Mouse (Mus musculus) stomach, embryonic 14.5 days (tissue): Measurements from ENCODE around the gene Gm10436. TPM values are rescaled to one million over a fixed set of nuclear protein-coding genes. Genes with fewer than 3 reads are reported as not detected.
"Not testable (repeated sequence)": the region's sequence is repeated elsewhere in the genome, so short reads cannot be mapped to it uniquely, and the experiment has no call there.

Source experiments
- ATAC-seq: fragments of 200-750 bp; cut with Nextera tagmentation; 2 replicates; pipeline ENCODE4 v1.8.0; 2017; ENCODE audit warnings: low read depth, moderate TSS enrichment; ENCODE audit not compliant: insufficient number of reproducible peaks, insufficient read depth, low FRiP score
- H3K27ac ChIP-seq: fragments of 300-500 bp; sonication (generic); 2 replicates; pipeline ENCODE4 v1.5.1; 2014; ENCODE audit warnings: mild to moderate bottlenecking, low read length, moderate library complexity, mixed read lengths
- H3K27me3 ChIP-seq: fragments of 300-500 bp; sonication (generic); 2 replicates; pipeline ENCODE4 v1.6.1; 2014; ENCODE audit warnings: low read length, control low read depth, mixed read lengths; ENCODE audit not compliant: control insufficient read depth, insufficient read depth
- H3K36me3 ChIP-seq: fragments of 300-500 bp; sonication (generic); 2 replicates; pipeline ENCODE4 v1.6.1; 2014; ENCODE audit warnings: mild to moderate bottlenecking, control low read depth, low read length, moderate library complexity, mixed read lengths; ENCODE audit not compliant: control insufficient read depth, insufficient read depth
- H3K4me1 ChIP-seq: fragments of 300-500 bp; sonication (generic); 2 replicates; pipeline ENCODE4 v1.6.1; 2014; ENCODE audit warnings: low read length, control low read depth, mixed read lengths; ENCODE audit not compliant: control insufficient read depth, insufficient read depth
- H3K4me2 ChIP-seq: fragments of 300-500 bp; sonication (generic); replicated peaks from 2 replicates; pipeline ENCODE4 v1.6.1; 2014; ENCODE audit warnings: low read depth, low read length, control low read depth
- H3K4me3 ChIP-seq: fragments of 300-500 bp; sonication (generic); 2 replicates; pipeline ENCODE4 v1.5.1; 2014; ENCODE audit warnings: low read depth, low read length, control low read depth
- H3K9ac ChIP-seq: fragments of 300-500 bp; sonication (generic); replicated peaks from 2 replicates; pipeline ENCODE4 v1.6.1; 2014; ENCODE audit warnings: low read depth, mild to moderate bottlenecking, control low read depth, low read length, moderate library complexity, mixed read lengths
- H3K9me3 ChIP-seq: fragments of 300-500 bp; sonication (generic); 2 replicates; pipeline ENCODE4 v1.6.1; 2016; ENCODE audit warnings: low read depth, low read length, control low read depth; ENCODE audit not compliant: control insufficient read depth
- WGBS: fragments of 180-500 bp; shearing (Covaris S2); extraction: QIAGEN DNeasy Blood & Tissue Kit; methylation state at CpG from one replicate; pipeline ENCODE4 v1.1.7; 2014; 5-methylcytosine and 5-hydroxymethylcytosine counted together
- polyA plus RNA-seq: library from polyadenylated mRNA; unstranded; fragments of >200 nt; fragmentation: Nextera tagmentation; extraction: Ambion mirVana; gene quantifications from 2 replicates; pipeline ENCODE4 v1.2.1, GENCODE M21; 2014

Gm10436 gene
- not detected in 2 replicates for polyA plus RNA-seq

DNA sequence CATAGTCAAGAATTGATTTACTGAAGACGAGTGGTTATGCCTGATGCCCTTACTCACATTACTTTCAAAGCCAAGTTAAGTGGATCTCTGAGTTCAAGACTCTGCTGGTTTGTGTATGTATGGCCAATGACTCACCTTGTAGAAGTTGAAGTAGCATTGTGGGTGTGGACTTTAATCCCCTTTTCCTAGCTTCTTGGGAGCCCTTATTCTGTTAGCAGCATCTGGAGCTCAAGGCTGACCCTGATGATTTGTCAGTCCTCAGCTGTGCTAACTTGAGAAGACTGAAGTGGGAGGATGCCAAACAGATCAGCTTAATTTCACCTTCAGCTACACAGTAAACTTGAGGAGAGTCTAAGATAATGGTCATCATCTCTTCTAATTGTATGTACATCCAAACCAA lies at the start of gene Gm10436:
Gene Gm10436 (minus strand): TSS at position 101 of the 400 bp plus-strand sequence.
- not testable (repeated sequence) for H3K27ac ChIP-seq, ATAC-seq, H3K36me3 ChIP-seq, H3K27me3 ChIP-seq, H3K9ac ChIP-seq, H3K9me3 ChIP-seq, H3K4me2 ChIP-seq, H3K4me3 ChIP-seq, H3K4me1 ChIP-seq
- WGBS = 75% methylated on average over 1 of the region's 1 CpGs

DNA sequence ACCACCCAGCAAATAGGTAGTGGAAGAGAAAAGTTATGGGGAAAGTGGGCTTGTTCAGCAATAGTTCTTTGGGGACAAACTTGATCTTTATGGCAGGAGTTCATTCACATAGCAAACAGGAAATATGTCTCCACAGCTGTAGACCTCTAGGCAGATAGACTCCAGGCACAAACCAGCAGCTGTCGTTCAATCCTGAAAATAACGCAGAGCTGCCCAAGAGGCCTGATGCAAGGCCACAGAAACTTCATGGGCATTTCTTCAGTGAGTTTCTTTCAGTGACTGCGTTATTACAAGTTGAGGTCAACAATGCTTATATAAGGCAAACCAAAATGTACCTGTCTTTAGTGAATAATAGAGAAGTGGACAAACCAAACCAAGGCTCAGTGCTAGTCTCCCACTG lies 37.5 kb upstream of the Gm10436 start:
- Histone ChIP-seq H3K9me3 (no peaks in the 10 kb centered on the region), H3K27ac (no peak overlapping the region), H3K27me3 (no peaks in the 10 kb centered on the region), H3K36me3 (no peaks in the 10 kb centered on the region), H3K4me1 (no peaks in the 10 kb centered on the region), H3K9ac (no peak overlapping the region), H3K4me2 (no peak overlapping the region), H3K4me3 (no peak overlapping the region)
- no peak for ATAC-seq
- 91% methylated on average over 3 of the region's 3 CpGs for WGBS

DNA sequence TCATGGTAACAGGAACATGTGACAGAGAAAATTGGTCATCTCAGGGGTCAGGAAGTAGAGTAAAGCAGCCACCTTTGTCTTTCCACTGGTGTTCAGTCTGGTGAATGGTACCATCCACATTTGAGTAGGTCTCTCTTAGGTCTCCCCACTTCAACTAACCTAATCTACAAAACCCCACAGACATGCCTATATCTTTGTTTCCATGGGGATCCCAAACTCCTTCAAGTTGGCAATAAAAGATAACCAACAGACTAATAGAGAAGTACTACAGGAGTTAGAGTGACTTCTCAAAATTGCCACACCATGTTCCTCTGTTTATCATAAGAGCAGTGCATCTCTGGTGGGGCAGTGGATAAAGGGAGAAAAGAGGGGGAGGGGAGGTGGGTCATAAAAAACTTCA lies 36.2 kb upstream of the Gm10436 start:
- not testable (repeated sequence) for H3K4me1 ChIP-seq, H3K4me2 ChIP-seq, H3K27ac ChIP-seq, H3K4me3 ChIP-seq, H3K36me3 ChIP-seq, H3K9ac ChIP-seq, ATAC-seq, H3K9me3 ChIP-seq, H3K27me3 ChIP-seq

DNA sequence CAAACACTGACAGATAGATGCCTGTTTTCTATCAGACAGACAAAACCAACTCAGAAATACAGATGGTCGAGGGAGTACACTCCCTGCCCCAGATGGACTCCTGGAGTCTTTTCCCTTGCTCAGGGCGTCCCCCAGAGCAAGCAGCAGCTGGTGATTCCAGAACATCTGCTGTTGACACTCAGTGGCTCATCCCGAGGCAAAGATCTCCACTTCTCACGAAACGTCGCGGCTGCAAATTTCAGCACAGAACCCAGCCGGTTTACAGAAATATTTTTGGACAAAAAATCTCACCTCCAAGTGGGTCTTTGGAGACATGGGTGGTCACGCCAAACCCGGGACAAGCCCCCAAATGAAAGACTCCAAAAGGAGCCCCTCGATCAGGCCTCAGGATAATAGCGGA lies 32.7 kb upstream of the Gm10436 start:
- ATAC-seq = no peak
- 88% methylated on average over 12 of the region's 12 CpGs for WGBS
- Histone ChIP-seq H3K4me1 (no peaks in the 10 kb centered on the region), H3K4me3 (no peak overlapping the region), H3K36me3 (no peaks in the 10 kb centered on the region), H3K27me3 (no peaks in the 10 kb centered on the region), H3K9me3 (no peaks in the 10 kb centered on the region), H3K27ac (no peak overlapping the region), H3K4me2 (no peak overlapping the region), H3K9ac (no peak overlapping the region)

DNA sequence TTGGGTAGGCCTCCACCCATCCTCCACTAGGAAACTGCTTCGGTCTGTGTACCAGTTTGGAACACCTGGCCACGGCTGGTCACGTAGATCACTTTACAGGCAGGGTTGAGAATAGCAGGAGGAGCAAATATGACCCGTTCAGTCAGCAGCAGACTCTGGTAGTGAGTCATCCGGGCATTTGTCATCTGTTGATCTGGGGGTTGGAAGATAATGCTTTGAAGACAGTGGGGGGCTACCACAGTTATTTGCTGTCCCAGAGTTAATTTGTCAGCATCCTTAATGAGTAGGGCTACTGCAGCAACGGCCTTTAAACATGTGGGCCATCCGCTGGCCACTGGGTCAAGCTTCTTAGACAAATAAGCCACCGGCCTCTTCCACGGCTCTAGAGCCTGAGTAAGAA lies 29.6 kb upstream of the Gm10436 start:
- not testable (repeated sequence) for H3K27me3 ChIP-seq, H3K9ac ChIP-seq, H3K9me3 ChIP-seq, H3K27ac ChIP-seq, H3K36me3 ChIP-seq, H3K4me2 ChIP-seq, H3K4me3 ChIP-seq, H3K4me1 ChIP-seq, ATAC-seq
- WGBS = 91% methylated on average over 9 of the region's 9 CpGs

DNA sequence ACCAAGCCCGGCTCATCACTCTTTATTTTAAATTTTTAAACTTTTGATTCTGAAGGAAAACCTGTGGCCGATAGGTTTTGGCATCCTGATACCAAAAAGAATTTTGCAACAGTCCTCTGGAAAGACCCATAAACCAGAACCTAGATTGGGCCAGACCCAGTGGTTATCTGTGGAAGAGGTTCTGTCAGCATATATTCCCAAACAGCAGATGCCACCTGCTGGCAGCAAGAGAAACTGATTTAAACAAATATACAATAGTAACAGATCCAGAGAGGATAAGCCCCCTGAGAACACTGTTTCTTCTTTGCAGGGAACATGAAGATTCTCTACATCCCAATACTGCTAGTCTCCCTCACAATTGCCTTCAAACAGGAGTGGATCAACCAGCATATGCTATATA lies 20.9 kb upstream of the Gm10436 start:
- H3K9me3 ChIP-seq = no peaks in the 10 kb centered on the region
- 94% methylated on average over 2 of the region's 2 CpGs for WGBS
- no peak overlapping the region for H3K4me2 ChIP-seq
- H3K4me1 ChIP-seq = no peaks in the 10 kb centered on the region
- no peaks in the 10 kb centered on the region for H3K36me3 ChIP-seq
- no peak for ATAC-seq
- H3K27me3 ChIP-seq = no peaks in the 10 kb centered on the region
- no peak overlapping the region for H3K9ac ChIP-seq
- no peak overlapping the region for H3K4me3 ChIP-seq
- H3K27ac ChIP-seq = no peak overlapping the region

Other genes with a start within 250 kb of the Gm10436 start
- not detected in 2 replicates for gene Gm2042, start 228.0 kb downstream of the Gm10436 start, polyA plus RNA-seq
- gene Gm2075, start 170.3 kb downstream of the Gm10436 start, polyA plus RNA-seq = not detected in 2 replicates
- not detected in 2 replicates for gene Gm6803, start 163.3 kb downstream of the Gm10436 start, polyA plus RNA-seq
- gene Gm2056, start 155.1 kb downstream of the Gm10436 start, polyA plus RNA-seq = not detected in 2 replicates
- not detected in 2 replicates for gene Gm16368, start 98.4 kb downstream of the Gm10436 start, polyA plus RNA-seq
- gene Gm8332, start 68.0 kb upstream of the Gm10436 start, polyA plus RNA-seq = not detected in 2 replicates
- not detected in 2 replicates for gene Gm5662, start 92.4 kb upstream of the Gm10436 start, polyA plus RNA-seq
- not detected in 2 replicates for gene Gm5039, start 141.9 kb upstream of the Gm10436 start, polyA plus RNA-seq
- 11.0 and 15.6 TPM in 2 replicates for gene Adck1, start 178.4 kb upstream of the Gm10436 start, polyA plus RNA-seq